Mouse (Mus musculus): ENCODE measurements around the gene Tmem222. TPM values are rescaled to one million over a fixed set of nuclear protein-coding genes. Genes with fewer than 3 reads are reported as not detected.
A peak's percentile ranks its signal among the peaks of the same experiment; 100 is the strongest.

The Tmem222 gene
- total RNA-seq, 2 experiments from 2014 or later = 82.1 to 82.4 TPM

DNA sequence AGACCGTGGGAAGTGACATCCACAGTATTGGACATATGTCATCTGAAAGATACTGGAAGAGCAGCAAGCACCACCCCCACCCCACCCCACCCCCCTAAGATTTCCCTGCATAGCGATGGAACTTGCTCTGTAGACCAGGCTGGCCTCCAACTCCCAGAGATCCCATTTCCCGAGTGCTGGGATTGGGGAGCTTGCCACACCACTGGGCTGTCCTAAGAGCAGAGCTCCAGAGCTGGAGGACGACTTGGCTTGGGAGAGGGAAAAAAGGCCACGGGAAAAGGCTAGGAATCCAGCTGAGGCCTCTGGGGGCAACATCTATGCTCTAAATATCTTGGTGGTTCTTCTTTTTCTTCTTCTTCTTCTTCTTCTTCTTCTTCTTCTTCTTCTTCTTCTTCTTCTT, 42.8 kb downstream of the Tmem222 start:
- intact Hi-C loops (cut with DNase I) = no loop called here

GRCm38 (mm10) chr4:133233285-133233976, 44.2 kb downstream of the Tmem222 start:
- intact Hi-C loops (cut with DNase I) = no loop called here
- no peak for DNase-seq (ENCODE audit: extremely low spot score in 1 of 2, low spot score in 2 of 2)

More for the DNA sequence above, 42.8 kb downstream of the Tmem222 start:
- no peak for DNase-seq (ENCODE audit: extremely low spot score in 1 of 2, low spot score in 2 of 2)

- intact Hi-C loops (cut with DNase I) = no loop called here
- no peak for DNase-seq (ENCODE audit: extremely low spot score in 1 of 2, low spot score in 2 of 2)
Measured at GRCm38 (mm10) chr4:133229582-133229981, 48.0 kb downstream of the Tmem222 start.

DNA sequence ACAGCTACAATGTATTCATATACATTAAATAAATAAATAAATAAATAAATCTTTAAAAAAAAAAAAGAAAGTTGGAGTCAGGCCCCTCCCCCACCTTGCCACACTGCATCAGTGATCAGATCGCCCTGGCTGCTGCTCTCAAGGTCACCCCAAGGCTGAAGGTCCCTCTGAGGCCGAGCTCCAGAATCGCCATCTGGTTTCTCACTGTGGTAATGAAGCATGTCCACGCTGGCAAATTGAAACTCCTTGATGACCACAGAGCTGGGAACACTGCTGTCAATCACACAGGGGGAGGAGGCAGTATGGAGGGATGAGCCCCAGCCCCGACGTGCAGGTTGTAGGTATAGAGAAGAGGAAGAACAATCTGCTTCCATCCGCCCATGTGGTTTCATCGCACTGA, 50.0 kb downstream of the Tmem222 start:
- intact Hi-C loops (cut with DNase I) = no loop called here
- no peak for DNase-seq (ENCODE audit: extremely low spot score in 1 of 2, low spot score in 2 of 2)

DNA sequence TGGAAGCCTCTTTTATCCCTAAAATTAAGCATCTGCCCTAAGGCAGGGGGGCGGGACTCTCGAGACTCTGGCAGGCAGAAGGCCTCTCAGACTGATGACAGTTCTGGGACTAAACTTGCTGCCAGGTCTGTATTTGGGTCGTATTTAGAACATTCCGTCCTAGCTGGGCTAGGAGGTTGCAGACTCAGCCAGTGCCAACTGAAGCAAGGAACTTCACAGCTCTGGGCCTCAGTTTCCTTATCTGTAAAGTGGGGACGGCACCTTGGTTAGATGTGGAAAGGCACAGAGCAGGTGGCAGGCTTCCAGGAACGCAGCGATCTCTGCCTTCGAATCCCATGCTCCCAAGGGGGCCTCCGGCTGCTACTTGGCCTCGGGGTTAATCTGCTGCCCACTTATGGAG, 51.5 kb downstream of the Tmem222 start:
- intact Hi-C loops (cut with DNase I) = no loop called here

DNA sequence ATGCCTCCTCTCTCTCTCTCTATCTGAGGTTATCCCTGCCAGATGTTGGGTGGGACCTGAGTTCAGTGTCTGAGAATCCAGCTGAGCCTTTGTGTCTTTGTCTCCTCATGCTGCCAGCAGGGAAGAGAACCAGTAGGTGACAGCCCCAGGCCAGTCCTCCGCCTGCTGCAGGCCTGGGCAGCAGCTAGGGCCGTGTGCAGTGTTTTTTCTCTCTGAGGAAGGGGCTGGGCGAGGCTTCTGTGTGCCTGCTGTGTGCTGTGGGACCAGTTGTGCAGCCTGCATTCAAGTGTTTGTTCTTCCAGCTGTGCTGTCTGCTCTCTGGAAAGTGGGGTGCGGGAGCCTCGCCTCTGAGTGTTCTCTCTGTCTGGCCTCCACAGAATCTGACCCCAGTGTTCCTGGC, 53.7 kb downstream of the Tmem222 start:
- no peak for DNase-seq (ENCODE audit: extremely low spot score in 1 of 2, low spot score in 2 of 2)
- intact Hi-C loops (cut with DNase I) = no loop called here

More for the DNA sequence above, 51.5 kb downstream of the Tmem222 start:
- no peak for DNase-seq (ENCODE audit: extremely low spot score in 1 of 2, low spot score in 2 of 2)

DNA sequence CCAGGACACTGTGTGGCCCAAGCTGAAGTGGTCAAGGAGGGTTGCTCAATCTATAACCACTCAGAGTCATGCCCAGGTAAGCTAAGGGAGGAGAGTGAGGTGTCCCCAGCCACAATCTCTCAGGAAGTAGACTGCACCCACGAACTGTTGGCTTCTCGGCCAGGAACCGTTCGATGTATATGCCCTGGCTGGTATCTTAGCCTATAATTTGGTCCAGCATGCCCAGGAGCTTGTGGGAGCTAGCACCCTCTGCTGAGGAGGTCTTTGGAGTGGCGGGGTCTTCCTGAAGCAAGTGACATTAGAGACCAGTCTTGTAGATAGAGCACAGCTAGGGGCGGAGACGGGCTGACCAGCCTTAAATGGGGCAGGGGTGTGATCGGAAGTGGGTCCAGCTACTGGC, 55.9 kb downstream of the Tmem222 start:
- intact Hi-C loops (cut with DNase I) = no loop called here
- no peak for DNase-seq (ENCODE audit: extremely low spot score in 1 of 2, low spot score in 2 of 2)

DNA sequence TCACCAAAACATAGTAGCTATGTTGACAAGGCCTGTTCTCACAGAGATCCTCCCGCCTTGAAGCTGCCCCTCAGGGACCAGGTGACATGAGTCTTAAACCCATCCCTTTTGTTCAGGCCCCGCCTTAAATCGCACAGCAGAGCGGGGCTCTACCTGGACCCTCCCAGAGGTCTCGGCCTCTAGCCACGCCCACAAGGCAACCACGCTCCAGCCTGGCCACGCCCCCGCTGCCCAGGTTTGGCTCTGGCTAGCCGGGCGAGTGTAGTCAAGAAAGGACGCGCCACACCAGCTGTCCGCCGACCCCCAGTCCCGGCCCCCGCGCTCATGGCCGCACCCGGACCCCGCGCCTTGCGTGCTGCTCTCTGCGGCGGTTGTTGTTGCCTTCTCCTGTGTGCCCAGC, 56.9 kb downstream of the Tmem222 start:
- intact Hi-C loops (cut with DNase I) = no loop called here
- DNase-seq (ENCODE audit: extremely low spot score in 1 of 2, low spot score in 2 of 2) = no peak

- no peak for DNase-seq (ENCODE audit: extremely low spot score in 1 of 2, low spot score in 2 of 2)
- intact Hi-C loops (cut with DNase I) = loop anchor here (10.0 kb wide), 1 partner anchor 274 kb away; no protein-coding TSS in a partner anchor
Measured at GRCm38 (mm10) chr4:133218745-133219144, 58.8 kb downstream of the Tmem222 start.

DNA sequence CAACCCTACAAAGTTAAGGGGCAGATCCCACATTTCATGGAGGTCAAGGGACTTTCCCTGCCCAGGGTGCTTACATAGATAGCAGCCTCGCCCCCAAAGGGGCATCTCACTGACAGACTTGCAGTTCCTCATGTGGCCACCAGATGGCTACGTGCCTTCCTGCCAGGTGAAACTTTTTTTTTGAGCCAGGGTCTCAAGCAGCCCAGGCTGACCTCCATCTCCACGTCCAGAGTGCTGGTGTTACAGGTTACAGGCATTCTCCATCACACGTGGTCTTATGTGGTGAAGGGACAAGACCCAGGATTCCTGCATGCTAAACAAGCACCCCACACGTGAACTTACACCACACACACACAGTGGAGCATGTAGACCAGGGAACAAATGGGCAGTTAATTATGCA, 60.0 kb downstream of the Tmem222 start:
- intact Hi-C loops (cut with DNase I) = loop anchor here (10.0 kb wide), 1 partner anchor 273 kb away; no protein-coding TSS in a partner anchor
- peak in 1 of 2 experiments; percentile 67 for DNase-seq (ENCODE audit: extremely low spot score in 1 of 2, low spot score in 2 of 2)

Other genes starting within 250 kb of the Tmem222 start
- gene Wasf2, start 147.3 kb downstream of the Tmem222 start, total RNA-seq (2021) = 10 to 100 TPM; 23.9 to 38.5 TPM
- gene Cd164l2, start 65.7 kb downstream of the Tmem222 start, total RNA-seq (2021) = 1 to 10 TPM; 1.3 to 1.5 TPM
- gene Gpr3, start 65.3 kb downstream of the Tmem222 start, total RNA-seq (2021) = 1 to 10 TPM; 5.1 to 5.2 TPM
- 1 to 10 TPM; 1.3 to 4.8 TPM for gene Map3k6, start 37.0 kb downstream of the Tmem222 start, total RNA-seq (2021)
- under 1 TPM; 0.58 to 0.59 TPM for gene Sytl1, start 14.7 kb downstream of the Tmem222 start, total RNA-seq (2021)
- 10 to 100 TPM; 48.7 to 49.0 TPM for gene Wdtc1, start 75.7 kb upstream of the Tmem222 start, total RNA-seq (2021)
- 10 to 100 TPM; 37.3 to 40.9 TPM for gene Slc9a1, start 91.9 kb upstream of the Tmem222 start, total RNA-seq (2021)
- not detected for gene Tent5b, start 202.3 kb upstream of the Tmem222 start, total RNA-seq (2021)
- gene Trnp1, start 220.8 kb upstream of the Tmem222 start, total RNA-seq (2021) = 100 to 1,000 TPM; 114 to 119 TPM
- gene Kdf1, start 241.2 kb upstream of the Tmem222 start, total RNA-seq (2021) = under 1 TPM in 1 of 2 experiments, not detected in 1; 0.47 TPM

Data from left cerebral cortex, postnatal 10 days (tissue).